Comparison of ENCODE assay signal across 18 mouse cellular contexts in the genomic region with DNA sequence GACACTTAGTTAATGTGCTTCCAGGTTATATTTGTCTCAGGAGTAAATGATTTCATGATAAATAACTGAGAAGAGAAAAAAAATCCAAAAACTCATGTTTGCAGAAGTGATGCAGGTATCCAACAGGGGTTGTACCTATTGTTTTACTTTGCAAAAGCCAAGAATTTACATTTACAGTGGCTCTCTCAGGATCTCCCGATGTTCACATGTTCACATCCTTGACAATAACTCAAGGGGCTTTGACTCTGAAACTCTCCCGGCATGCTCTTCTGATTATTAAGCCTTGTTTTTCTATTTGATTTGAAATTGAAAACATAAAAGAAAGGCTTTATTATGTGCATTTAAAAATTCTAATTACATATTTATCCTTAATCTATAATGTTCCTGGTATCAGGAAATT.
A peak's percentile ranks its signal among the peaks of the same experiment; 100 is the strongest.
DNase-seq lines count a peak whose midpoint lies in the region; ATAC-seq and TF ChIP-seq lines count a peak whose summit lies in the region.
"Had no signal": no experiment of that assay in that cellular context is flagged by ENCODE, and none has a peak within 500 bp of the region (broad histone marks: within the 10 kb centered on the region; RNA-seq: fewer than 3 reads in every experiment).

No protein-coding gene starts in this region.

- H3K27me3 ChIP-seq in forebrain, embryonic 10.5 days (ENCODE audit: poor library complexity, severe bottlenecking) = no peaks in the 10 kb centered on the region
- no peaks in the 10 kb centered on the region for H3K27me3 ChIP-seq in forebrain, embryonic 11.5 days (ENCODE audit: control insufficient read depth, insufficient read depth, low read length)
- H3K27me3 ChIP-seq in hindbrain, postnatal 0 days (ENCODE audit: insufficient read depth, low read length) = no peaks in the 10 kb centered on the region
- H3K27me3 ChIP-seq in midbrain, embryonic 15.5 days (replicated peaks) = no peaks in the 10 kb centered on the region
- H3K27me3 ChIP-seq in kidney, embryonic 14.5 days (ENCODE audit: control insufficient read depth, insufficient read depth, low read length) = no peaks in the 10 kb centered on the region
- H3K27me3 ChIP-seq: intestine, embryonic 15.5 days; limb, embryonic 15.5 days; neural tube, embryonic 12.5 days had no signal

- intact Hi-C loops in left cerebral cortex, adult 2 months (cut with DNase I) = no loop called here
- intact Hi-C loops in left cerebral cortex, postnatal 36 days (cut with DNase I) = no loop called here

- 80% methylated on average over 2 of the region's 2 CpGs for WGBS in forebrain, embryonic 10.5 days
- 43% methylated on average over 2 of the region's 2 CpGs for WGBS in forebrain, embryonic 11.5 days
- WGBS in hindbrain, postnatal 0 days = 33% methylated on average over 2 of the region's 2 CpGs
- 14% methylated on average over 2 of the region's 2 CpGs for WGBS in midbrain, embryonic 15.5 days
- 82% methylated on average over 2 of the region's 2 CpGs for WGBS in kidney, embryonic 14.5 days

- H3K4me1 ChIP-seq in forebrain, embryonic 10.5 days = peaks cover 29% of the 10 kb centered on the region
- 0 out of 2 replicates have a peak, but pooled peaks cover 2% of the 10 kb centered on the region for H3K4me1 ChIP-seq in forebrain, embryonic 11.5 days (replicated peaks; ENCODE audit: control insufficient read depth, insufficient read depth, low read length)
- H3K4me1 ChIP-seq in hindbrain, postnatal 0 days (ENCODE audit: insufficient read depth, low read length) = peaks cover 4% of the 10 kb centered on the region; the same call in 1 of the 2 replicates
- H3K4me1 ChIP-seq in midbrain, embryonic 15.5 days = peaks cover 27% of the 10 kb centered on the region
- H3K4me1 ChIP-seq in kidney, embryonic 14.5 days (ENCODE audit: control insufficient read depth, insufficient read depth, low read length) = no peaks in the 10 kb centered on the region; the same call in 1 of the 2 replicates
- H3K4me1 ChIP-seq: intestine, embryonic 15.5 days; limb, embryonic 15.5 days had no signal

- no peak for ATAC-seq in forebrain, embryonic 11.5 days (replicated peaks; ENCODE audit: low FRiP score)
- ATAC-seq in hindbrain, postnatal 0 days = no peak
- 0 out of 2 replicates have a peak, but pooled peaks have one; percentile 19 for ATAC-seq in midbrain, embryonic 15.5 days (replicated peaks)
- no peak for ATAC-seq in kidney, embryonic 14.5 days (ENCODE audit: low FRiP score, low TSS enrichment)
- ATAC-seq: intestine, embryonic 15.5 days had no signal

- H3K36me3 ChIP-seq in forebrain, embryonic 10.5 days (replicated peaks) = no peaks in the 10 kb centered on the region
- H3K36me3 ChIP-seq in forebrain, embryonic 11.5 days (ENCODE audit: control insufficient read depth, insufficient read depth, low read length) = no peaks in the 10 kb centered on the region
- H3K36me3 ChIP-seq in hindbrain, postnatal 0 days (ENCODE audit: insufficient read depth, low read length) = no peaks in the 10 kb centered on the region
- no peaks in the 10 kb centered on the region for H3K36me3 ChIP-seq in midbrain, embryonic 15.5 days (replicated peaks)
- H3K36me3 ChIP-seq in kidney, embryonic 14.5 days (ENCODE audit: control insufficient read depth, insufficient read depth, low read length) = no peaks in the 10 kb centered on the region; the same call in 1 of the 2 replicates
- H3K36me3 ChIP-seq: embryonic facial prominence, embryonic 10.5 days; intestine, embryonic 15.5 days; neural tube, embryonic 12.5 days had no signal

- no peaks in the 10 kb centered on the region for H3K9me3 ChIP-seq in forebrain, embryonic 10.5 days
- H3K9me3 ChIP-seq in forebrain, embryonic 11.5 days (ENCODE audit: control insufficient read depth, low read length) = no peaks in the 10 kb centered on the region
- H3K9me3 ChIP-seq in hindbrain, postnatal 0 days (ENCODE audit: low read length) = no peaks in the 10 kb centered on the region
- H3K9me3 ChIP-seq in midbrain, embryonic 15.5 days = no peaks in the 10 kb centered on the region
- no peaks in the 10 kb centered on the region for H3K9me3 ChIP-seq in kidney, embryonic 14.5 days (ENCODE audit: control insufficient read depth, low read length)
- H3K9me3 ChIP-seq: embryonic facial prominence, embryonic 10.5 days; intestine, embryonic 15.5 days; limb, embryonic 15.5 days; neural tube, embryonic 12.5 days had no signal

- no peak overlapping the region for H3K4me3 ChIP-seq in forebrain, embryonic 10.5 days
- H3K4me3 ChIP-seq in forebrain, embryonic 11.5 days (ENCODE audit: low read depth, low read length) = no peak overlapping the region
- no peak overlapping the region for H3K4me3 ChIP-seq in left cerebral cortex, adult 2 months
- H3K4me3 ChIP-seq in hindbrain, postnatal 0 days (ENCODE audit: low read length) = no peak overlapping the region
- H3K4me3 ChIP-seq in midbrain, embryonic 15.5 days = no peak overlapping the region
- H3K4me3 ChIP-seq in kidney, embryonic 14.5 days (ENCODE audit: low read length) = no peak overlapping the region
- H3K4me3 ChIP-seq: embryonic facial prominence, embryonic 10.5 days; intestine, embryonic 15.5 days; limb, embryonic 15.5 days; neural tube, embryonic 12.5 days had no signal

- TF ChIP-seq CTCF in left cerebral cortex, adult 2 months (IDR thresholded peaks at IDR 0.05) = no peak
- TF ChIP-seq CTCF in hindbrain, postnatal 0 days (IDR thresholded peaks at IDR 0.05; ENCODE audit: low read depth) = no peak

- no peak overlapping the region for H3K4me2 ChIP-seq in forebrain, embryonic 11.5 days (ENCODE audit: low read depth, low read length, severe bottlenecking)
- H3K4me2 ChIP-seq in hindbrain, postnatal 0 days (ENCODE audit: low read depth, low read length) = no peak overlapping the region
- no peak overlapping the region for H3K4me2 ChIP-seq in midbrain, embryonic 15.5 days
- no peak overlapping the region for H3K4me2 ChIP-seq in kidney, embryonic 14.5 days (replicated peaks; ENCODE audit: low read depth, low read length)
- H3K4me2 ChIP-seq: intestine, embryonic 15.5 days; limb, embryonic 15.5 days; lung, embryonic 14.5 days; neural tube, embryonic 12.5 days had no signal

- no peak overlapping the region for H3K9ac ChIP-seq in forebrain, embryonic 11.5 days (ENCODE audit: low read length)
- H3K9ac ChIP-seq in hindbrain, postnatal 0 days (replicated peaks; ENCODE audit: low read length) = no peak overlapping the region
- H3K9ac ChIP-seq in midbrain, embryonic 15.5 days = no peak overlapping the region
- no peak overlapping the region for H3K9ac ChIP-seq in kidney, embryonic 14.5 days (ENCODE audit: low read depth, low read length)
- H3K9ac ChIP-seq: intestine, embryonic 15.5 days; limb, embryonic 15.5 days; liver, embryonic 14.5 days; lung, embryonic 14.5 days; neural tube, embryonic 12.5 days had no signal

- 0 out of 2 replicates have a peak overlapping the region, but pooled peaks have one; percentile 6 for H3K27ac ChIP-seq in forebrain, embryonic 10.5 days
- no peak overlapping the region for H3K27ac ChIP-seq in forebrain, embryonic 11.5 days (ENCODE audit: low read depth, low read length)
- peak overlapping the region; percentile 22; the same call in 1 of the 2 replicates for H3K27ac ChIP-seq in left cerebral cortex, adult 2 months
- H3K27ac ChIP-seq in hindbrain, postnatal 0 days = no peak overlapping the region
- peak overlapping the region; percentile 72 for H3K27ac ChIP-seq in midbrain, embryonic 15.5 days
- no peak overlapping the region for H3K27ac ChIP-seq in kidney, embryonic 14.5 days (ENCODE audit: low read depth, low read length)
- H3K27ac ChIP-seq: embryonic facial prominence, embryonic 10.5 days; intestine, embryonic 15.5 days; limb, embryonic 15.5 days; liver, embryonic 14.5 days; neural tube, embryonic 12.5 days had no signal

- DNase-seq in forebrain, embryonic 10.5 days (ENCODE audit: extremely low spot score, low spot score) = no peak
- DNase-seq in forebrain, embryonic 11.5 days (ENCODE audit: low spot score) = no peak
- DNase-seq in left cerebral cortex, adult 2 months (ENCODE audit: extremely low spot score in 1 of 2, low spot score in 2 of 2) = no peak
- no peak for DNase-seq in left cerebral cortex, postnatal 36 days (ENCODE audit: low spot score in 2 of 2)
- DNase-seq in hindbrain, postnatal 0 days (ENCODE audit: low spot score) = peak; percentile 17
- no peak for DNase-seq in spleen, postnatal 10 days (ENCODE audit: low spot score in 2 of 2)
- DNase-seq: adrenal gland, postnatal 25 days; gastrocnemius, postnatal 36 days; thymus, adult 18-20 months; thymus, postnatal 36 days had no signal

Comparison
In these comparisons a context has a peak if more than half of its experiments do, and no peak if none do; other contexts are left out.
1. H3K27ac ChIP-seq: peak in forebrain, embryonic 10.5 days (single experiment), left cerebral cortex, adult 2 months (single experiment) and midbrain, embryonic 15.5 days (single experiment); none in forebrain, embryonic 11.5 days (single experiment), hindbrain, postnatal 0 days (single experiment) and kidney, embryonic 14.5 days (single experiment).